Mouse (Mus musculus): ENCODE measurements around the gene Gria1.

DNA sequence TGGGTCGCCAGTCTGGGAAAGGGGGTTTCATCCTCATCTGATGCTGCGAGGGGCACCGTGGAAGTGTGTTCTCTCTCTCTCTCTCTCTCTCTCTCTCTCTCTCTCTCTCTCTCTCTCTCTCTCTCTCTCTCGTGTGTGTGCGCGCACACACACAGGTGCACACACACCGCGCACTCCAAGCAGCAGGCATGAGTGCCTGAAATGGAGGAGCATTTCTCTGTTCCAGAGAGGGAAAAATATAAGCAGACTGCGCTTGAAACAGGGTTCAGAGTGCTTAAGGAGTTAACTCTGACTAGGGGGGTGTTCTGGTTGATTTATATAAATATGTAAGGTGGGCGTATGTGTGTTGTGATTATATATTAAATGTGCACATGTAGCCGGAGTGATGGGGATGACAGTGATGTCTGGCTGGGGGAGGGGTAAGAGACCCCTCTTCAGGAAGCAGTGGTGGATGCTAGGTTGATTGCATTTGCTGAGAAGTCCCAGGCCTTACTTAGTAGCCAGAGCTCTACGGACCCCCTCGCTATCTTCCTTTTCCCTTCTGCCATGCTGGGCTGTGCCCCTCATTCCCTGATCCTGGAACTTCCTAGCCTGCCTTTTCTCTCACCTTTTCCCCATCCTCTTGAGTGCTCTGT, 1.2 kb downstream of the Gria1 start:
- TF ChIP-seq POLR2A (IDR thresholded peaks at IDR 0.05; ENCODE audit: borderline replicate concordance, extremely low read depth, insufficient read depth, insufficient read length, poor library complexity, severe bottlenecking) (no peak), CTCF (IDR thresholded peaks at IDR 0.05; ENCODE audit: borderline replicate concordance, extremely low read depth, insufficient read depth, insufficient read length) (no peak)
